Mouse (Mus musculus): Measurements from ENCODE around the gene Tsen34.
A peak's percentile ranks its signal among the peaks of the same experiment; 100 is the strongest.

Gene Tsen34

DNA sequence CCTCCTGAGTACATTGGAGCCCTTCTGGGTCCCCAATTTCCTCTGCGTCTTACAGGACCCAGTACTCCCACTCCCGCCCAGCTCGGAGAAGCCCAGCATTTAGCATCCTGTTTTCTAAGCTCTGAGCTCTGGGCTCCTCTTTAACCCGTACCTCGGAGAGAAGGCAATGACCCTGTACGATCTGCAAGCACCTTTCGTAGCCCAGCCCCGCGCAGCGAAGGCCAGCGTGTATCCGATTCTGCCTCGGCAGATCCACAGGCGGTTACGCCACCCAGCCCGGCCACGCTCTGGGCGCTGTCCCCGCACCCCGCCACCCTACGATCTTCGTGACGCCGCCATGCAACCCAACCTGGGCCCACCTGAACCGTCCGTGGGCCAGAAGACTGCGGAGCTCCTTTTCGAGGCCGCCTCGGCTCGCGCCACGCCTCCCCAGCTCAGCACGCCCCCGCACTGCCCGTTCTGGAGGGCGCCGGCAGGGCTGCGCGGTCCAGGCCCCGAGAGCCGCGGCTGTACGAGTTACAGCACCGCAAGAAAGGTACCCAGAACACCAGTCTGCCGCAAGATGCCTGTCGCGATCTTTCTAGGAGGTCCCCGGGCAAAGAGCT, at the start of gene Tsen34:
Gene Tsen34 (plus strand): TSS at position 482 of the 605 bp plus-strand sequence.
- no peak for DNase-seq (ENCODE audit: extremely low read depth, low read depth)

GRCm38 (mm10) chr7:3643412-3643811, 49.3 kb upstream of the Tsen34 start:
- peak; percentile 76 for DNase-seq (ENCODE audit: extremely low read depth, low read depth)

DNA sequence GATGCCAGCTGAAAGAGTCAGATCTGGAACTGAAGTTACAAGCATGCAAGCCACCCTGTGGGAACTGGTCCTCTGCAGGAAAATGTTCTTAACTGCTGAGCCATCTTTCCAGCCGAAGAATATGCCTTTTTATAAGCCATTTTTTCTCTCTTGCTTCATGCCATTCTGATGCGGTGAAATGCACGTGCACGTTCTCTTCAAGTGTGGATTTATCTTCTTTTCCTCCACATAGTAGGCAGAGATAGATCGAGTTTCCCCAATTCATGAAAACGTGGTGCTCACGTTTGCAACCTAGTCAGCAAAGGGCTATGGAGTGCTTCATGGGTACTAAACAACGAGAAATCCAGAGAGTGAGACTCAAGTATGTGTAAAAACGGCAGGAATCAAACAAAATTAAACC, 48.8 kb upstream of the Tsen34 start:
- DNase-seq (ENCODE audit: extremely low read depth, low read depth) = no peak

- DNase-seq (ENCODE audit: extremely low read depth, low read depth) = no peak
Observed at GRCm38 (mm10) chr7:3644348-3644671, 48.4 kb upstream of the Tsen34 start.

DNA sequence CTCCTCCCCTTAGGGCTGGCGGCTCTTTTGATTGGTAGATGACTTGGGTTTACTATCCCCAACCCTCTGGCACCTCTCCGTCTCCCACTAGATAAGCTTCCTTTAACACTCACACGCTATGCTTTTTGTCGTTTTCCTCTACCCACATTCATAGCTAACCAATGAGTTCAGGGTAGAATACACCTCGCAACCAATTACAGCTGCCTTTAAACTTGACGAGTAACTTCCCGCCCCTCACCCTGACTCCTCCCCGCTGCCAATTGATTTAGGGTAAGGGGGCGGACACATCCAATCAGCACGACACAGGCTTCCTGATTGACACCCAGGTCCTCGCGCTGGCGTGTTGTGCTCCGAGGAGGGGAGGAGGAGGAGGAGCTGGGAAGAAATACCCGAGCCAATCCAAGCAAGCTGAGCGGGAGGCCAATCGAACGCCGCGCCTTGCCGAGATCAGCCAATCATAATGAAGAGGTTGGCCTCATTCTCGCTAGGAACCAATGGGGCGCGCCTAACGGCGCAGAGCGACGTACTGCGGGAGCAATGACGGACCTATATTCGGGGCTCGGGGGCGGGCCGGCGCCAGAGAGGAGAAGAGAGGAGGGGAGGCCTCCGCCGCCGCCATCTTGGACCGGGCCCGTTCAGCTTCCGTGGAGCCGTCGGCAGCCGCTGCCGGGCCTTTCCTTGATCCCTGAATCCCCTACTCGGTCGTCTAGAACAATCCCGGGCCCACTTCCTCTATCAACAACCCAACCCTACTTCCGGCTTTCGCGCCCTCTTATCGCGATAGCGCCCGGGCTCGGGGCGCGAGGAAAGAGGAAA, 47.8 kb upstream of the Tsen34 start, which contains the start of gene Cnot3:
Gene Cnot3 (plus strand): TSS at position 597 of the 816 bp plus-strand sequence.
- DNase-seq (ENCODE audit: extremely low read depth, low read depth) = peak; percentile 99

DNA sequence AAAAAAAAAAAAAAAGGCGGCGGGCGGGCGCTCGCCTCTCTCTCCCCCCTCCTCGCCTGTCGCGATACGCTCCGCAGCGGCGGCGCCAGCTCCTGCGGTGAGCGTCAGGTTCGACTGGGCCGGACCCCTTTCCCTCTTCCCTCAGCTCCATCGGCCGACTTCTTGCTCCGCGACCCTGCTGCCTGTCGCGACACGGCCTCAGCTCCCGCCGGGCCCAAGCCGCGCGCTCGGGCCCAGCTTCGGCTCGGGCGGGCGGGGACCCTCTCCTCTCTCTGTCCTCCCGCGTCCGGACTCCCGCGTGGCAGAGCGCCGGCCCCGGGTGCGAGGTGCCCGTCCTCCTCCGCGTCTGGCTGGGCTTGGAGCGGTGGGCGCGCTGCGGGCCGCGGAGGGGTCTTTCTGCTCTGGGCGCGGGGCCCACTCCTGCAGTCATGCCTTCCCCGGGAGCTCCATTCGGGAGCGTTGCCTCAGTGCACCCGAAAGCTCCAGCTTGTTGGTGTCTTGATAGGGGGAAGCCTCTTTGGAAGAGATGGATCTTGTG, 47.1 kb upstream of the Tsen34 start:
- no peak for DNase-seq (ENCODE audit: extremely low read depth, low read depth)

DNA sequence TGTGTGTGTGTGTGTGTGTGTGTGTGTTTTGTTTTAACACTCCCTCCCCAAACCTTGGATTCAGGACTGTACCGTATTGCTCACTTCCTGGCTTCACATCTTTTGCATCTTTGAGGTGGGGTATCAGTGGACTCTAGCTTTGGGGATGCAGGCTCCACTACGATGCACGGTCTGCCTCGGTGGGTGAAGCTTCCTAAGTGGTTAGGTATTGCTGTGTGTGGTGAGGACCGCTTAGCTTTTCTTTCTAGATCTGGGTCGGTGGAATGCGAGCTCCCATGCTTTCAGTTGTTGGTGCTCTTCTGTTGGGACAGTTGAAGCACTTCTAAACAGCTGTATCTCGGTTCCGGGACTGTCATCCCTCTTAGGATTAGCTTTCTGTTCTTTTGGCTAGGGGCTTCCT, 46.5 kb upstream of the Tsen34 start:
- no peak for DNase-seq (ENCODE audit: extremely low read depth, low read depth)

DNA sequence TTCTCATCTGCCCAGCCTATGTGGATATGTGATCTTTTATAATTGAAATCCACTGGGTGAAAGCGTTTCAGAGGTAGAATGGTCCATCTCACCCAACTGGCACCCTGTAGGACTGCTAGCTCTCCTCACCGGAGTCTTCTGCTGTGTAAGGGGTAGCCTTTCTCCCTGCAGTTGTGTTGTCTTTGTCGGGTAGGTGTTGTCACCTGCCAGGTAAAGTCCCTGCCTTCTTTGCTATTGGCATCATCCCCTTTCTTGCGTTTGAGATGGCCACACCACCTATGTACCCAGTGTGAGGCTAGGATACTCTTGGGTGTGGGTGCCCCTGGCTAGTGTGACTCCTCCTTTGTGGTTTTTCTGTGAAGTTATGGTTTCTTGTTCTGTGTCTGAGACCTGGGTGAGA, 46.0 kb upstream of the Tsen34 start:
- no peak for DNase-seq (ENCODE audit: extremely low read depth, low read depth)

GRCm38 (mm10) chr7:3656966-3657365, 35.7 kb upstream of the Tsen34 start:
- DNase-seq (ENCODE audit: extremely low read depth, low read depth) = no peak

- DNase-seq (ENCODE audit: extremely low read depth, low read depth) = no peak
Observed at GRCm38 (mm10) chr7:3658578-3658977, 34.1 kb upstream of the Tsen34 start.

GRCm38 (mm10) chr7:3664524-3665214, 28.0 kb upstream of the Tsen34 start:
- no peak for DNase-seq (ENCODE audit: extremely low read depth, low read depth)

GRCm38 (mm10) chr7:3665215-3666114, 27.2 kb upstream of the Tsen34 start, which contains the start of gene Leng1:
Gene Leng1, minus strand, starts transcription at chr7:3665840.
- DNase-seq (ENCODE audit: extremely low read depth, low read depth) = peak; percentile 99

- DNase-seq (ENCODE audit: extremely low read depth, low read depth) = peak; percentile 54
Observed at GRCm38 (mm10) chr7:3666921-3667391, 25.7 kb upstream of the Tsen34 start.

DNA sequence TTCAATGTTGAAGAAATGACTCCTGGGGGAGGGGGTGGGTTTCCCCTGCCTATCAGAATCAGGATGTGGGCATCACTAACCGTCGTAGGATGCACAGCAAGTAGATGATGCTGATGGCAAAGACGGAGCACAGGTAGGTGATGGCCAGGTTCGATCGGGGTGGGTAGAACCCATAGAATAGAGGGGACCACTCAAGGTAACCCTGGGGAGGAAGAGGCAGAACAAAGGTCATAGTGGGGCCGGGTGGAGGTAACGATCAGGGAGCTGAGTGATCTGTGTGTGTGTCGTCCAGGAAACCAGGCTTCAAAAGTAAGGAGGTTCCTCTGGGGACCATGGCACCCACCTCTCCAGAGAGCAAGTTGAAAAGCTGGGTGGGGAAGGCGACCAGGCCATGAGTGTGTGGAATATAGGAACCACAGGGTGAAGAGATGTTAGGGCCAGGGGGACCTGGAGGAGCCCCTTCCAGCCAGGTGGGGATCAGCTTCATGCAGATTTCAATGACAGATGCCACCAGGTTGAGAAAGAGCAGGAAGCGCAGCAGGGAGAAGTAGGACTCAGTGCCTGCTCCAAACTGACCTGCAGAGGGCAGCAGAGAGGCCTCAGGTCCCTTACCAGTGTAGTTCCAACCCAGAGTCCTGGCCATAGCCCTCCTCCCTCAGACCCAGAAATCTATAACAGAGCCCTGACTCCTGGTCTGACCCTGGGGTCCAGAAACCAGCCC, 18.0 kb upstream of the Tsen34 start:
- DNase-seq (ENCODE audit: extremely low read depth, low read depth) = no peak

DNA sequence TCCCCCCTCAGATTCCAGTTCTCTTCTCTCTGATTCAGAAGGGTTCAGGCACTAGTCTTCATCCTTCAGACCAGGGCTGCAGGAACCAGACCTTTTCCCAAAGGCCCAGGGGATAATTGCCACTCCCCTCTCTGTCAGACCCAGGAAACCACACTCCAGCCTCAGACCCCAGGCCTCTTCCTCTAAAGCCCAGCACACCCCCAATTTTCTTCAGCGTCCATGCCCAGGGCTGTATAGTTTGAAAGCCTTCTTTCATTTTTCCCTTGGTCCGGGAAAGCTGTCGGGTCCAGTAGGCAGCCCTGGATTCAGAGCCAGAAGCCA, 17.5 kb upstream of the Tsen34 start:
- no peak for DNase-seq (ENCODE audit: extremely low read depth, low read depth)

DNA sequence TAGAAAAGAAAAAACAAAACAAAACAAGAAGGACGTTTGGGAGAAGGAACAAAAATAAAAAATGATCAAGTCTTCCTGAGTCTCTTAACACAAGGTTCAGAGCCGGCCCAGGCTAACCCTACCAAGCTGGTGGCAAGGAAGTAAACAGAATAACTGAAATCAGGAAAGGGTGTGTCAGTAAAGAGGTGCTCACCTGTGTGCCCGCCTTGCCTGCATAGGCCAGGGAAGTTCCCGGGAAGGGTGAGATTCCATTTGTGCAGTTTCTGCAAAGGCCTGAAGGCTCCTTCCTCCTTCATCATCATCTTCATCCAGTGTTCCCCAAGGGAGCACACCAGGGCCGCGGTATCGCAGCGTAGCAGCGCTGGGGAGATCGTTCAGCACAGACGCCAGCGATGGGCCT, 16.3 kb upstream of the Tsen34 start:
- DNase-seq (ENCODE audit: extremely low read depth, low read depth) = no peak

GRCm38 (mm10) chr7:3677342-3677741, 15.3 kb upstream of the Tsen34 start, which contains the start of gene Tmc4:
Gene Tmc4, minus strand, starts transcription at chr7:3677553.
- DNase-seq (ENCODE audit: extremely low read depth, low read depth) = no peak

DNA sequence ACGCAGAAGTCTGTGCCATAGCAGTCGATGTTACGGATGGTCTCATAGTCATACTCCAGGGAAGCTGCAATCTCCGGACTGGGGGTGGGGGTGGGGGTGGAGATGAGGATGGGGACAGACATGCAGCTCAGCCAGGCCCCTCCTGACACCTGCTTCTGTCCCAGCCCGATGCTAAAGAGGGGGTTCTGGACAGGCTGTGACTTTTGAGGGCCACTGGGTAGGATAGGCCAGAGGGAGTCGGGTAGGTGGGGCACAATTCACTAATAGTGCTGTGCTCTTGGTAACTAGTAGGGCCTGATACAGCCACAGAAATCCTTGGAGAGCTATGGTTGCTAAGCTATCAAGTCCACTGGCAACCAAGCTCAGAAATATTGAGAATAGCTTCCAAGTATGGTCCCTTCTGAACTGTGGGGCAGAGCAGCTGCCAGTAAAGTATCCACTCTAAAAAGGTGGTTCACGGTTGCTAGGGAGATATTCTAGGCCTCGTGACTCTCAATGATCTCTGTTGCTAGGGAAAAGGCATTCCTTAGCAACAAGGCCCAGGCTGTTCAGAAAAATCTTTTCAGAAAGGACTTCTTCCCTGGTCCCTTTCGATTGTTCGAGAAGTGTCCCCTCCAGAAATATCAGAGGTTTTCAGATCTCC, 8.6 kb upstream of the Tsen34 start:
- DNase-seq (ENCODE audit: extremely low read depth, low read depth) = no peak

- no peak for DNase-seq (ENCODE audit: extremely low read depth, low read depth)
Observed at GRCm38 (mm10) chr7:3684698-3685097, 8.0 kb upstream of the Tsen34 start.

All from MEL-GATA-1-ER (cell line).